Mouse (Mus musculus): Measurements from ENCODE around the gene Ptpn4. TPM values are rescaled to one million over a fixed set of nuclear protein-coding genes. Genes with fewer than 3 reads are reported as not detected.

The Ptpn4 gene
- total and polyA plus RNA-seq, 2 experiments from 2014 or later = 7.6 to 36.4 TPM

DNA sequence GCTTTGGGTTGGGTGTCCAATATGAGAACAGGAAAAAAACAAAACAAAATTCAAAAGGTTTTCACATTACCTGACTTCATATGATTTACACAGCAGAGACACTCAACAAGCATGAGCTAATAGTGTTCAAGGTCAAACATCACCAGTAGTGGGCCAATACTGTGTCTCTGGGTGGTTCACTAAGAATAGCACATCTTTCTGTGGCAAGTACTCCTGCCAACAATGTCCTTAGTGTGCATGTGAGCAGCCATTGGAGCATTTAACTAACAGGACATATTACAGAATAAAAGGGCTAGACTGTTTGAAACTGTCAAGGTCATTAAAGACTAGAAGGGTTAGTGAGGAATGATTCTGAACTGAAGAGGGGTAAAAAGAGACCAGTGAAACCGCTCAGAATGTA lies 9.3 kb downstream of the Ptpn4 start:
- Histone ChIP-seq H3K9me3 (ENCODE audit: low read length) (no peaks in the 10 kb centered on the region), H3K27ac (no peak overlapping the region), H3K4me2 (ENCODE audit: low read depth, low read length) (no peak overlapping the region), H3K27me3 (ENCODE audit: insufficient read depth, low read length) (no peaks in the 10 kb centered on the region), H3K9ac (replicated peaks; ENCODE audit: low read length) (no peak overlapping the region), H3K4me1 (ENCODE audit: insufficient read depth, low read length) (peaks cover 1% of the 10 kb centered on the region; the same call in 1 of the 2 replicates), H3K36me3 (ENCODE audit: insufficient read depth, low read length) (no peaks in the 10 kb centered on the region), H3K4me3 (ENCODE audit: low read length) (no peak overlapping the region)
- TF ChIP-seq CTCF (IDR thresholded peaks at IDR 0.05; ENCODE audit: low read depth) = no peak
- no peak for DNase-seq (ENCODE audit: low spot score)
- 97% methylated on average over 1 of the region's 1 CpGs for WGBS
- ATAC-seq = no peak

GRCm38 (mm10) chr1:119818704-119819103 lies 18.7 kb downstream of the Ptpn4 start:
- H3K4me3 ChIP-seq (ENCODE audit: low read length) = no peak overlapping the region
- DNase-seq (ENCODE audit: low spot score) (peak; percentile 64), ATAC-seq (no peak)
- no peak overlapping the region for H3K4me2 ChIP-seq (ENCODE audit: low read depth, low read length)
- no peak overlapping the region for H3K9ac ChIP-seq (replicated peaks; ENCODE audit: low read length)
- no peaks in the 10 kb centered on the region for H3K4me1 ChIP-seq (ENCODE audit: insufficient read depth, low read length)
- TF ChIP-seq CTCF (IDR thresholded peaks at IDR 0.05; ENCODE audit: low read depth) = peak; percentile 56
- no peaks in the 10 kb centered on the region for H3K36me3 ChIP-seq (ENCODE audit: insufficient read depth, low read length)
- H3K9me3 ChIP-seq (ENCODE audit: low read length) = no peaks in the 10 kb centered on the region
- H3K27ac ChIP-seq = no peak overlapping the region
- no peaks in the 10 kb centered on the region for H3K27me3 ChIP-seq (ENCODE audit: insufficient read depth, low read length)
- WGBS = 66% methylated on average over 1 of the region's 1 CpGs

- DNase-seq (ENCODE audit: low spot score) (no peak), ATAC-seq (no peak)
- no peaks in the 10 kb centered on the region for H3K27me3 ChIP-seq (ENCODE audit: insufficient read depth, low read length)
- no peak overlapping the region for H3K27ac ChIP-seq
- no peaks in the 10 kb centered on the region for H3K36me3 ChIP-seq (ENCODE audit: insufficient read depth, low read length)
- no peak overlapping the region for H3K9ac ChIP-seq (replicated peaks; ENCODE audit: low read length)
- TF ChIP-seq CTCF (IDR thresholded peaks at IDR 0.05; ENCODE audit: low read depth) = no peak
- 94% methylated on average over 1 of the region's 1 CpGs for WGBS
- no peak overlapping the region for H3K4me3 ChIP-seq (ENCODE audit: low read length)
- H3K4me2 ChIP-seq (ENCODE audit: low read depth, low read length) = no peak overlapping the region
- H3K4me1 ChIP-seq (ENCODE audit: insufficient read depth, low read length) = no peaks in the 10 kb centered on the region
- H3K9me3 ChIP-seq (ENCODE audit: low read length) = no peaks in the 10 kb centered on the region
Observed at GRCm38 (mm10) chr1:119807707-119808106, 29.7 kb downstream of the Ptpn4 start.

- DNase-seq (ENCODE audit: low spot score) = no peak
- no peak for TF ChIP-seq CTCF (IDR thresholded peaks at IDR 0.05; ENCODE audit: low read depth)
Observed at GRCm38 (mm10) chr1:119805984-119806383, 31.4 kb downstream of the Ptpn4 start.

DNA sequence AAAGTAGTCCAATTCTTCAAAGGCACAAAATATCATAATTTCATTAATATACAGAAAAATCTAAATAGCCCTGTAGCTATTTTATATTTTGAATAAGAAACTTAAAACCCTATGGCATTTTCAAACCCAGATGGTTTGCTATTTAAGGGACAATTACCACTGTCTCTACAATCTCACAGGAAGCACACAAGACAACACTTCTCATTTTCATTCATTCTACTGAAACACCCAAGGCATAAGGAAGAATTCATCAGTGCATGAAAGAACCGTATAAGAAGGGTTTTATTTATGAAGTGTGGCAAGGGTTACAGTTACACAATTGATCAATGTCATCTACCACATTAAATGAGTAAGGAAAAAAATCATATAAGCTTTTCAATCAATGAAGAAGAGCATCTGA lies 32.8 kb downstream of the Ptpn4 start:
- Histone ChIP-seq H3K9ac (replicated peaks; ENCODE audit: low read length) (no peak overlapping the region), H3K4me1 (ENCODE audit: insufficient read depth, low read length) (no peaks in the 10 kb centered on the region), H3K4me3 (ENCODE audit: low read length) (no peak overlapping the region), H3K36me3 (ENCODE audit: insufficient read depth, low read length) (no peaks in the 10 kb centered on the region), H3K9me3 (ENCODE audit: low read length) (no peaks in the 10 kb centered on the region), H3K27ac (no peak overlapping the region), H3K27me3 (ENCODE audit: insufficient read depth, low read length) (no peaks in the 10 kb centered on the region), H3K4me2 (ENCODE audit: low read depth, low read length) (no peak overlapping the region)
- 20% methylated on average over 1 of the region's 1 CpGs for WGBS
- ATAC-seq (no peak), DNase-seq (ENCODE audit: low spot score) (no peak)
- no peak for TF ChIP-seq CTCF (IDR thresholded peaks at IDR 0.05; ENCODE audit: low read depth)

More at GRCm38 (mm10) chr1:119805984-119806383, 31.4 kb downstream of the Ptpn4 start:
- no peak overlapping the region for H3K27ac ChIP-seq
- H3K4me2 ChIP-seq (ENCODE audit: low read depth, low read length) = no peak overlapping the region
- H3K36me3 ChIP-seq (ENCODE audit: insufficient read depth, low read length) = no peaks in the 10 kb centered on the region
- no peak overlapping the region for H3K4me3 ChIP-seq (ENCODE audit: low read length)
- no peak overlapping the region for H3K9ac ChIP-seq (replicated peaks; ENCODE audit: low read length)
- H3K27me3 ChIP-seq (ENCODE audit: insufficient read depth, low read length) = no peaks in the 10 kb centered on the region
- H3K4me1 ChIP-seq (ENCODE audit: insufficient read depth, low read length) = no peaks in the 10 kb centered on the region
- no peaks in the 10 kb centered on the region for H3K9me3 ChIP-seq (ENCODE audit: low read length)
- ATAC-seq = no peak
- WGBS = 97% methylated on average over 2 of the region's 2 CpGs

- peak overlapping the region; percentile 16; the same call in 1 of the 2 replicates for H3K27ac ChIP-seq
- no peak overlapping the region for H3K4me2 ChIP-seq (ENCODE audit: low read depth, low read length)
- TF ChIP-seq CTCF (IDR thresholded peaks at IDR 0.05; ENCODE audit: low read depth) = no peak
- DNase-seq (ENCODE audit: low spot score) = no peak
- H3K4me3 ChIP-seq (ENCODE audit: low read length) = no peak overlapping the region
- H3K27me3 ChIP-seq (ENCODE audit: insufficient read depth, low read length) = no peaks in the 10 kb centered on the region
- no peak overlapping the region for H3K9ac ChIP-seq (replicated peaks; ENCODE audit: low read length)
- no peaks in the 10 kb centered on the region for H3K9me3 ChIP-seq (ENCODE audit: low read length)
- H3K36me3 ChIP-seq (ENCODE audit: insufficient read depth, low read length) = no peaks in the 10 kb centered on the region
- ATAC-seq = no peak
- H3K4me1 ChIP-seq (ENCODE audit: insufficient read depth, low read length) = no peaks in the 10 kb centered on the region
Observed at GRCm38 (mm10) chr1:119795174-119795573, 42.2 kb downstream of the Ptpn4 start.

DNA sequence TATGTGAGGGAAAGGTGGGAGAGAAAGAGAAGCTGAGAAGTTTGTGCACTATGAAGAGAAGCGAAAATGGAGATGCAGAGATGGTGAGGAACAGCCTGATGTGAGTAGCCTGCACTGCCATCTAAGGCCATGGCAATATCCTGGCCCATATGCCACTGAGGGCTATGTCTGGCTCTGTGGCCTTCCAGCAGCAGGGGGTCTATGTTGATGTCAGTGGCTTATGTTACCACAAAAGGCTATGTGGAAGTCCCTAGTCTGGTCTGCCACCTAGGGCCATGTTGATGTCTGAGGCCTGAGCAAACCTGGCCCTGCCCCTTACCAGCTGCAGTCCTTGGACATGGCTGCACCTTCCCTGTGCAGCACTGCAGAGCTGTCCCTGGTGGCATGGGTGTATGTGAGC lies 43.1 kb downstream of the Ptpn4 start:
- no peaks in the 10 kb centered on the region for H3K4me1 ChIP-seq (ENCODE audit: insufficient read depth, low read length)
- no peak overlapping the region for H3K9ac ChIP-seq (replicated peaks; ENCODE audit: low read length)
- H3K36me3 ChIP-seq (ENCODE audit: insufficient read depth, low read length) = no peaks in the 10 kb centered on the region
- no peaks in the 10 kb centered on the region for H3K27me3 ChIP-seq (ENCODE audit: insufficient read depth, low read length)
- 96% methylated on average over 1 of the region's 1 CpGs for WGBS
- no peak for TF ChIP-seq CTCF (IDR thresholded peaks at IDR 0.05; ENCODE audit: low read depth)
- ATAC-seq (no peak), DNase-seq (ENCODE audit: low spot score) (no peak)
- no peak overlapping the region for H3K4me2 ChIP-seq (ENCODE audit: low read depth, low read length)
- H3K9me3 ChIP-seq (ENCODE audit: low read length) = no peaks in the 10 kb centered on the region
- no peak overlapping the region for H3K4me3 ChIP-seq (ENCODE audit: low read length)
- H3K27ac ChIP-seq = no peak overlapping the region
